In genomic region chr8:88119076-88119475, GRCm38 (mm10) we compare ENCODE assay signal across 8 mouse cellular contexts. TPM values are rescaled to one million over a fixed set of nuclear protein-coding genes. Genes with fewer than 3 reads are reported as not detected.
A peak's percentile ranks its signal among the peaks of the same experiment; 100 is the strongest.
DNase-seq lines count a peak whose midpoint lies in the region; ATAC-seq and TF ChIP-seq lines count a peak whose summit lies in the region.

No protein-coding gene starts in this region.

- peaks cover 12% of the 10 kb centered on the region for H3K27me3 ChIP-seq in CH12.LX (replicated peaks)
- no peaks in the 10 kb centered on the region for H3K27me3 ChIP-seq in hindbrain, embryonic 15.5 days
- no peaks in the 10 kb centered on the region for H3K27me3 ChIP-seq in liver, postnatal 0 days (ENCODE audit: insufficient read depth, low read length)
- H3K27me3 ChIP-seq in stomach, embryonic 14.5 days (ENCODE audit: control insufficient read depth, insufficient read depth, low read length), result no peaks in the 10 kb centered on the region

- H3K36me3 ChIP-seq in CH12.LX (replicated peaks in 1 of 2; ENCODE audit: control insufficient read depth in 1 of 2, insufficient read depth in 1 of 2, low read length in 1 of 2), result peaks cover 10 to 24% of the 10 kb centered on the region in 2 experiments
- H3K36me3 ChIP-seq in hindbrain, embryonic 15.5 days, result peaks cover 17% of the 10 kb centered on the region
- peaks cover 14% of the 10 kb centered on the region for H3K36me3 ChIP-seq in liver, postnatal 0 days (replicated peaks; ENCODE audit: insufficient read depth, low read length)
- no peaks in the 10 kb centered on the region; the same call in 1 of the 2 replicates for H3K36me3 ChIP-seq in stomach, embryonic 14.5 days (ENCODE audit: control insufficient read depth, insufficient read depth, low read length)

- WGBS in hindbrain, embryonic 15.5 days, result 1% methylated on average over 11 of the region's 11 CpGs
- WGBS in liver, postnatal 0 days (ENCODE audit: insufficient replicate concordance), result under 1% methylated on average over 11 of the region's 11 CpGs
- under 1% methylated on average over 11 of the region's 11 CpGs for WGBS in stomach, embryonic 14.5 days

- H3K4me1 ChIP-seq in CH12.LX (ENCODE audit: control insufficient read depth in 1 of 2, insufficient read depth in 2 of 2), result peaks cover 0 to 3% of the 10 kb centered on the region in 2 experiments; a peak in 1 of 4 replicates
- peaks cover 14% of the 10 kb centered on the region for H3K4me1 ChIP-seq in hindbrain, embryonic 15.5 days (replicated peaks)
- peaks cover 5% of the 10 kb centered on the region for H3K4me1 ChIP-seq in liver, postnatal 0 days (ENCODE audit: insufficient read depth)
- no peaks in the 10 kb centered on the region for H3K4me1 ChIP-seq in stomach, embryonic 14.5 days (ENCODE audit: control insufficient read depth, insufficient read depth, low read length)

- in situ Hi-C loops in CH12.LX (cut with MboI; ENCODE audit: low pct_ligation_motif_present, low pct_unique_long_range_greater_than_20kb, low sequenced_read_pairs), result no loop called here

- no peak for TF ChIP-seq CTCF in CH12.LX (conservative IDR thresholded peaks at IDR 0.05 in 1 of 2, IDR thresholded peaks at IDR 0.05 in 1 of 2; ENCODE audit: low read depth in 2 of 2, low read length in 2 of 2)
- no peak for TF ChIP-seq CTCF in liver, postnatal 0 days (IDR thresholded peaks at IDR 0.05; ENCODE audit: low read depth)

- H3K27ac ChIP-seq in CH12.LX (ENCODE audit: insufficient read depth, low read depth), result no peak overlapping the region
- peak overlapping the region; percentile 84 for H3K27ac ChIP-seq in hindbrain, embryonic 15.5 days (replicated peaks)
- H3K27ac ChIP-seq in liver, postnatal 0 days (ENCODE audit: low read depth), result peak overlapping the region; percentile 93
- peak overlapping the region; percentile 82; the same call in 1 of the 2 replicates for H3K27ac ChIP-seq in stomach, embryonic 14.5 days (ENCODE audit: low read length)

- dilution Hi-C loops in CH12.LX (cut with MboI; ENCODE audit: extremely low pct_ligation_motif_present, extremely low pct_unique_long_range_greater_than_20kb, low sequenced_read_pairs), result no loop called here

- H3K9me3 ChIP-seq in CH12.LX (replicated peaks; ENCODE audit: low read length), result no peaks in the 10 kb centered on the region
- H3K9me3 ChIP-seq in hindbrain, embryonic 15.5 days, result no peaks in the 10 kb centered on the region
- H3K9me3 ChIP-seq in liver, postnatal 0 days (ENCODE audit: low read length), result no peaks in the 10 kb centered on the region
- no peaks in the 10 kb centered on the region for H3K9me3 ChIP-seq in stomach, embryonic 14.5 days (ENCODE audit: control insufficient read depth, low read depth, low read length)

- TF ChIP-seq RAD21 in CH12.LX (IDR thresholded peaks at IDR 0.05; ENCODE audit: low read depth, low read length), result no peak

- H3K4me3 ChIP-seq in CH12.LX (replicated peaks in 1 of 3; ENCODE audit: low read depth in 2 of 3, low read length in 2 of 3, poor library complexity in 1 of 3), result peak overlapping the region; percentile 90 to 94 (median 91)
- H3K4me3 ChIP-seq in hindbrain, embryonic 15.5 days, result peak overlapping the region; percentile 99
- peak overlapping the region; percentile 99 for H3K4me3 ChIP-seq in liver, postnatal 0 days (ENCODE audit: low read depth, low read length)
- H3K4me3 ChIP-seq in stomach, embryonic 14.5 days (ENCODE audit: low read depth, low read length), result peak overlapping the region; percentile 91

- TF ChIP-seq EP300 in CH12.LX (IDR thresholded peaks at IDR 0.05; ENCODE audit: low read length), result no peak
- no peak for TF ChIP-seq EP300 in liver, postnatal 0 days (IDR thresholded peaks at IDR 0.05; ENCODE audit: low read depth)

- peak; percentile 68 for ATAC-seq in erythroblast, adult 5-6 weeks (replicated peaks; ENCODE audit: low FRiP score, poor library complexity, severe bottlenecking)
- ATAC-seq in hindbrain, embryonic 15.5 days (ENCODE audit: low FRiP score, low read depth), result no peak
- ATAC-seq in liver, postnatal 0 days, result peak; percentile 55
- no peak for ATAC-seq in stomach, embryonic 14.5 days (ENCODE audit: insufficient number of reproducible peaks, insufficient read depth, low FRiP score, low read depth)

- peaks cover 19% of the 10 kb centered on the region for H3K79me2 ChIP-seq in CH12.LX (replicated peaks; ENCODE audit: control insufficient read depth, extremely low read depth, insufficient read depth, poor library complexity, severe bottlenecking)

- peak overlapping the region; percentile 80 for H3K9ac ChIP-seq in CH12.LX (ENCODE audit: insufficient read depth, low read depth)
- H3K9ac ChIP-seq in hindbrain, embryonic 15.5 days, result peak overlapping the region; percentile 96
- peak overlapping the region; percentile 97 for H3K9ac ChIP-seq in liver, postnatal 0 days (replicated peaks)
- H3K9ac ChIP-seq in stomach, embryonic 14.5 days (replicated peaks; ENCODE audit: low read depth, low read length), result peak overlapping the region; percentile 89

- H3K4me2 ChIP-seq in CH12.LX (ENCODE audit: insufficient read depth, low read depth, poor library complexity, severe bottlenecking), result peak overlapping the region; percentile 94
- peak overlapping the region; percentile 65 for H3K4me2 ChIP-seq in hindbrain, embryonic 15.5 days
- H3K4me2 ChIP-seq in liver, postnatal 0 days (ENCODE audit: low read depth, low read length), result peak overlapping the region; percentile 83
- H3K4me2 ChIP-seq in stomach, embryonic 14.5 days (replicated peaks; ENCODE audit: low read depth, low read length), result peak overlapping the region; percentile 64

- peak; percentile 43 for DNase-seq in adrenal gland, adult 2 months
- no peak for DNase-seq in adrenal gland, adult 8-10 months
- no peak for DNase-seq in CH12.LX (ENCODE audit: extremely low read depth)
- peak; percentile 27 for DNase-seq in liver, postnatal 0 days
- DNase-seq in urinary bladder, postnatal 36 days (ENCODE audit: low spot score in 2 of 2), result no peak

- TF ChIP-seq POLR2A in CH12.LX (IDR thresholded peaks at IDR 0.05; ENCODE audit: low read depth, low read length), result no peak

TF ChIP-seq in CH12.LX, 34 proteins besides CTCF, POLR2A, EP300 and RAD21:
- peak; percentile 4; the same call in 1 of the 2 replicates for TF ChIP-seq MXI1 (IDR thresholded peaks at IDR 0.05; ENCODE audit: low read depth, low read length)
- no peak for TF ChIP-seq MEF2A (IDR thresholded peaks at IDR 0.05; ENCODE audit: borderline replicate concordance, low read depth, low read length)

RNA-seq across cellular contexts. Expression of gene Cnep1r1, which starts 0.5 kb away (rescaled TPM):
- total RNA-seq in adrenal gland, adult 2 months (2021), result 10 to 100 TPM; 30.9 to 37.7 TPM
- 4.8 and 5.1 TPM in 2 replicates for polyA plus RNA-seq in adrenal gland, adult 2 months (2012; rRNA removed)
- 10 to 100 TPM; 36.3 to 49.1 (median 39.1) TPM for total RNA-seq in adrenal gland, adult 8-10 months (2022)
- total RNA-seq in CH12.LX (2012; rRNA removed), result 8.7 TPM in 2 replicates
- 30.8 and 32.9 TPM in 2 replicates for total RNA-seq in CH12.LX (2014; rRNA removed)
- 29.2 and 31.2 TPM in 2 replicates for polyA plus RNA-seq in CH12.LX (2012; ENCODE audit: insufficient read length, low read depth)
- 64.9 and 90.3 TPM in 2 replicates for total RNA-seq in erythroblast, adult 5-6 weeks (2015; ENCODE audit: low replicate concordance)
- 23.6 and 34.2 TPM in 2 replicates for total RNA-seq in erythroblast, adult 5-6 weeks (2017; ENCODE audit: low replicate concordance)
- 39.0 and 42.9 TPM in 2 replicates for polyA plus RNA-seq in hindbrain, embryonic 15.5 days (2015; fragmentation: Nextera tagmentation; extraction: Ambion mirVana)
- polyA plus RNA-seq in liver, postnatal 0 days (2015; fragmentation: Nextera tagmentation; extraction: Ambion mirVana), result 17.4 and 19.1 TPM in 2 replicates
- 35.6 and 37.5 TPM in 2 replicates for polyA plus RNA-seq in stomach, embryonic 14.5 days (2014; fragmentation: Nextera tagmentation; extraction: Ambion mirVana)

RNA-seq across cellular contexts. Expression of gene Heatr3, which starts 18.6 kb away (rescaled TPM):
- 10 to 100 TPM; 27.8 to 32.1 TPM for total RNA-seq in adrenal gland, adult 2 months (2021)
- 13.4 and 14.0 TPM in 2 replicates for polyA plus RNA-seq in adrenal gland, adult 2 months (2012; rRNA removed)
- 10 to 100 TPM; 29.4 to 34.5 (median 32.5) TPM for total RNA-seq in adrenal gland, adult 8-10 months (2022)
- total RNA-seq in CH12.LX (2012; rRNA removed) (46.6 and 60.8 TPM in 2 replicates), CH12.LX (2014; rRNA removed) (126 TPM in 2 replicates)
- 84.9 and 92.6 TPM in 2 replicates for polyA plus RNA-seq in CH12.LX (2012; ENCODE audit: insufficient read length, low read depth)
- total RNA-seq in erythroblast, adult 5-6 weeks (2015; ENCODE audit: low replicate concordance), result 5.0 and 7.3 TPM in 2 replicates
- total RNA-seq in erythroblast, adult 5-6 weeks (2017; ENCODE audit: low replicate concordance), result 4.3 and 12.0 TPM in 2 replicates
- 41.8 and 42.9 TPM in 2 replicates for polyA plus RNA-seq in hindbrain, embryonic 15.5 days (2015; fragmentation: Nextera tagmentation; extraction: Ambion mirVana)
- polyA plus RNA-seq in liver, postnatal 0 days (2015; fragmentation: Nextera tagmentation; extraction: Ambion mirVana), result 13.2 and 14.1 TPM in 2 replicates
- 47.1 and 47.9 TPM in 2 replicates for polyA plus RNA-seq in stomach, embryonic 14.5 days (2014; fragmentation: Nextera tagmentation; extraction: Ambion mirVana)

Comparison
In these comparisons a context has a peak if more than half of its experiments do, and no peak if none do; other contexts are left out.
1. DNase-seq: peak in adrenal gland, adult 2 months (single experiment) and liver, postnatal 0 days (single experiment); none in adrenal gland, adult 8-10 months (single experiment), CH12.LX (single experiment) and urinary bladder, postnatal 36 days (0 of 2).
2. ATAC-seq: peak in erythroblast, adult 5-6 weeks (single experiment) and liver, postnatal 0 days (single experiment); none in hindbrain, embryonic 15.5 days (single experiment) and stomach, embryonic 14.5 days (single experiment).
3. Peak in every context shown above with its lines, with median percentiles within 50 percentile points of each other: H3K4me2 ChIP-seq, H3K4me3 ChIP-seq and H3K9ac ChIP-seq.